Mouse (Mus musculus) heart, embryonic 10.5 days (tissue): ENCODE measurements around the gene Bysl. TPM values are rescaled to one million over a fixed set of nuclear protein-coding genes. Genes with fewer than 3 reads are reported as not detected.
A peak's percentile ranks its signal among the peaks of the same experiment; 100 is the strongest.
"Not testable (repeated sequence)": the region's sequence is repeated elsewhere in the genome, so short reads cannot be mapped to it uniquely, and the experiment has no call there.

ENCODE experiments used
- DNase-seq: peaks from one replicate; pipeline ENCODE4 v3.0.0-alpha.2; 2017; ENCODE audit warnings: low spot score
- H3K27ac ChIP-seq: fragments of 300-500 bp; sonication (generic); 2 replicates; pipeline ENCODE4 v1.5.1; 2016; ENCODE audit warnings: mild to moderate bottlenecking
- H3K27me3 ChIP-seq: fragments of 300-500 bp; sonication (generic); 2 replicates; pipeline ENCODE4 v1.6.1; 2016; ENCODE audit warnings: mild to moderate bottlenecking; ENCODE audit not compliant: poor library complexity, insufficient read depth, severe bottlenecking
- H3K36me3 ChIP-seq: fragments of 300-500 bp; sonication (generic); 2 replicates; pipeline ENCODE4 v1.6.1; 2016; ENCODE audit warnings: mild to moderate bottlenecking, moderate library complexity
- H3K4me1 ChIP-seq: fragments of 300-500 bp; sonication (generic); 2 replicates; pipeline ENCODE4 v1.6.1; 2016; ENCODE audit warnings: mild to moderate bottlenecking
- H3K4me3 ChIP-seq: fragments of 300-500 bp; sonication (generic); 2 replicates; pipeline ENCODE4 v1.5.1; 2016; ENCODE audit warnings: mild to moderate bottlenecking, moderate library complexity
- H3K9me3 ChIP-seq: fragments of 300-500 bp; sonication (generic); 2 replicates; pipeline ENCODE4 v1.6.1; 2016; ENCODE audit warnings: mild to moderate bottlenecking, moderate library complexity
- WGBS: fragments of 180-500 bp; shearing (Covaris S2); methylation state at CpG from one replicate; pipeline ENCODE4 v1.1.7; 2016; 5-methylcytosine and 5-hydroxymethylcytosine counted together
- polyA plus RNA-seq: library from polyadenylated mRNA; unstranded; fragments of >200 nt; fragmentation: Nextera tagmentation; extraction: Ambion mirVana; gene quantifications from 2 replicates; pipeline ENCODE4 v1.2.1, GENCODE M21; 2016

Gene Bysl
- polyA plus RNA-seq, 1 experiment from 2014 or later = 43.0 TPM

GRCm38 (mm10) chr17:47629717-47630677, 18.7 kb upstream of the Bysl start:
- H3K36me3 ChIP-seq = peaks cover 22% of the 10 kb centered on the region
- under 1% methylated on average over 57 of the region's 61 CpGs for WGBS
- peak overlapping the region; percentile 96 for H3K27ac ChIP-seq

GRCm38 (mm10) chr17:47628851-47629676, 17.8 kb upstream of the Bysl start:
- Histone ChIP-seq H3K27me3 (no peaks in the 10 kb centered on the region), H3K4me1 (peaks cover 26% of the 10 kb centered on the region), H3K36me3 (peaks cover 32% of the 10 kb centered on the region), H3K27ac (peak overlapping the region; percentile 96), H3K9me3 (no peaks in the 10 kb centered on the region), H3K4me3 (peak overlapping the region; percentile 82)
- peak; percentile 98 for DNase-seq
- under 1% methylated on average over 62 of the region's 63 CpGs for WGBS

More at GRCm38 (mm10) chr17:47629717-47630677, 18.7 kb upstream of the Bysl start:
- H3K9me3 ChIP-seq = no peaks in the 10 kb centered on the region
- peak overlapping the region; percentile 82 for H3K4me3 ChIP-seq
- DNase-seq = no peak
- no peaks in the 10 kb centered on the region for H3K27me3 ChIP-seq
- peaks cover 26% of the 10 kb centered on the region for H3K4me1 ChIP-seq

- peaks cover 26% of the 10 kb centered on the region for H3K4me1 ChIP-seq
- no peak for DNase-seq
- H3K36me3 ChIP-seq = peaks cover 44% of the 10 kb centered on the region
- H3K9me3 ChIP-seq = no peaks in the 10 kb centered on the region
- whole genome bisulfite sequencing = 81% methylated on average over 2 of the region's 2 CpGs
- H3K27ac ChIP-seq = no peak overlapping the region
- peak overlapping the region; percentile 82; the same call in 1 of the 2 replicates for H3K4me3 ChIP-seq
- no peaks in the 10 kb centered on the region for H3K27me3 ChIP-seq
Observed at GRCm38 (mm10) chr17:47627791-47628190, 16.5 kb upstream of the Bysl start.

- 86% methylated on average over 5 of the region's 5 CpGs for WGBS
- Histone ChIP-seq H3K4me3 (no peak overlapping the region), H3K27me3 (no peaks in the 10 kb centered on the region), H3K36me3 (peaks cover 59% of the 10 kb centered on the region), H3K4me1 (peaks cover 15% of the 10 kb centered on the region), H3K9me3 (no peaks in the 10 kb centered on the region), H3K27ac (no peak overlapping the region)
- DNase-seq = no peak
Observed at GRCm38 (mm10) chr17:47626031-47626430, 14.7 kb upstream of the Bysl start.

GRCm38 (mm10) chr17:47625088-47625487, 13.8 kb upstream of the Bysl start:
- H3K27ac ChIP-seq = no peak overlapping the region
- no peaks in the 10 kb centered on the region for H3K27me3 ChIP-seq
- peaks cover 6% of the 10 kb centered on the region; the same call in 1 of the 2 replicates for H3K4me1 ChIP-seq
- H3K9me3 ChIP-seq = no peaks in the 10 kb centered on the region
- H3K36me3 ChIP-seq = peaks cover 69% of the 10 kb centered on the region
- no peak overlapping the region for H3K4me3 ChIP-seq
- peak; percentile 24 for DNase-seq
- 99% methylated on average over 2 of the region's 2 CpGs for WGBS

- WGBS = 95% methylated on average over 5 of the region's 5 CpGs
- peaks cover 74% of the 10 kb centered on the region for H3K36me3 ChIP-seq
- not testable (repeated sequence) for H3K4me3 ChIP-seq
Observed at GRCm38 (mm10) chr17:47624572-47624971, 13.3 kb upstream of the Bysl start.

GRCm38 (mm10) chr17:47622912-47623554, 11.7 kb upstream of the Bysl start:
- WGBS = 95% methylated on average over 14 of the region's 14 CpGs

More at GRCm38 (mm10) chr17:47624572-47624971, 13.3 kb upstream of the Bysl start:
- H3K9me3 ChIP-seq, H3K27ac ChIP-seq, H3K27me3 ChIP-seq, H3K4me1 ChIP-seq: not testable (repeated sequence)
- DNase-seq = peak; percentile 31

GRCm38 (mm10) chr17:47618556-47619311, 7.4 kb upstream of the Bysl start:
- H3K27me3 ChIP-seq = no peaks in the 10 kb centered on the region
- H3K36me3 ChIP-seq = peaks cover 93% of the 10 kb centered on the region
- H3K9me3 ChIP-seq = no peaks in the 10 kb centered on the region
- H3K4me1 ChIP-seq = no peaks in the 10 kb centered on the region
- 89% methylated on average over 13 of the region's 13 CpGs for WGBS
- H3K27ac ChIP-seq = peak overlapping the region; percentile 3; the same call in 1 of the 2 replicates
- H3K4me3 ChIP-seq = no peak overlapping the region
- DNase-seq = peak; percentile 68

More at GRCm38 (mm10) chr17:47622912-47623554, 11.7 kb upstream of the Bysl start:
- peak; percentile 61 for DNase-seq
- Histone ChIP-seq H3K9me3 (no peaks in the 10 kb centered on the region), H3K36me3 (peaks cover 86% of the 10 kb centered on the region), H3K27me3 (no peaks in the 10 kb centered on the region), H3K27ac (no peak overlapping the region), H3K4me1 (peaks cover 3% of the 10 kb centered on the region; the same call in 1 of the 2 replicates), H3K4me3 (no peak overlapping the region)

- peaks cover 89% of the 10 kb centered on the region for H3K36me3 ChIP-seq
- H3K4me1 ChIP-seq = peaks cover 3% of the 10 kb centered on the region
- no peaks in the 10 kb centered on the region for H3K9me3 ChIP-seq
- H3K27ac ChIP-seq = peak overlapping the region; percentile 75
- no peaks in the 10 kb centered on the region for H3K27me3 ChIP-seq
- 83% methylated on average over 9 of the region's 9 CpGs for WGBS
- H3K4me3 ChIP-seq = no peak overlapping the region
- peak; percentile 83 for DNase-seq
Observed at GRCm38 (mm10) chr17:47617605-47618307, 6.5 kb upstream of the Bysl start.

- peaks cover 78% of the 10 kb centered on the region for H3K36me3 ChIP-seq
Observed at GRCm38 (mm10) chr17:47616652-47617051, 5.4 kb upstream of the Bysl start.

GRCm38 (mm10) chr17:47616119-47616518, 4.8 kb upstream of the Bysl start:
- Histone ChIP-seq H3K27ac (no peak overlapping the region), H3K36me3 (peaks cover 73% of the 10 kb centered on the region), H3K4me1 (peaks cover 13% of the 10 kb centered on the region), H3K9me3 (no peaks in the 10 kb centered on the region), H3K4me3 (no peak overlapping the region), H3K27me3 (no peaks in the 10 kb centered on the region)
- whole genome bisulfite sequencing = 94% methylated on average over 8 of the region's 8 CpGs
- peak; percentile 63 for DNase-seq

More at GRCm38 (mm10) chr17:47616652-47617051, 5.4 kb upstream of the Bysl start:
- DNase-seq = peak; percentile 27
- Histone ChIP-seq H3K27ac (no peak overlapping the region), H3K4me3 (no peak overlapping the region), H3K4me1 (peaks cover 13% of the 10 kb centered on the region), H3K9me3 (no peaks in the 10 kb centered on the region), H3K27me3 (no peaks in the 10 kb centered on the region)
- WGBS = 84% methylated on average over 4 of the region's 4 CpGs
